Mouse (Mus musculus): ENCODE data around the gene Bpgm.

DNA sequence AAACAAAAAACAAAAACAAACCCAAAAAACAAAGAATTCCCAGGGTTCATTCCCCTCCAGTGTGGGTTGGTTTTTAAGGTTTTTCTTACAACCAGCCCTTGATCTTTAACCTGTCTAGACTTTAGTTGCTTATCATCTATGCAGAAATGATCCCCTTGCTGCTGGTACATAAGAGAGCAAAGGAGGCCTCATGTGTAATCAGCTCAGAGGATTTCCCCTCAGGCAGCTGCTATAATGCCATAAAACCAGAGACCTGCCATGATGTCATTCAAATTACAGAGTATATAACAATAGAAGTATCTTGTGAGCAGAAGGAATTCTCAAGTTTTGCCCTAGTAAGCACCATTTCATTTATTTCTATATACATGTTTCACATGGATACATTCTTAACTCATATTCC lies 36.7 kb downstream of the Bpgm start:
- TF ChIP-seq POLR2A (IDR thresholded peaks at IDR 0.05; ENCODE audit: borderline replicate concordance, low read depth, low read length) (no peak), CTCF (IDR thresholded peaks at IDR 0.05; ENCODE audit: low read depth, low read length) (no peak)
